Mouse (Mus musculus) midbrain, postnatal 0 days (tissue): ENCODE measurements at regions not wholly inside any gene's neighbourhood (a gene's known extent, or its start where the extent isn't known, plus 50 kb on each side); places are given as distances from the start of the nearest gene placed in this dataset.
"Not testable (repeated sequence)": the region's sequence is repeated elsewhere in the genome, so short reads cannot be mapped to it uniquely, and the experiment has no call there.

Experiments used
- ATAC-seq: fragments of 200-750 bp; cut with Nextera tagmentation; 2 replicates; pipeline ENCODE4 v1.8.0; 2017; ENCODE audit warnings: moderate number of reproducible peaks, mild to moderate bottlenecking, moderate TSS enrichment, moderate library complexity; ENCODE audit not compliant: low FRiP score
- DNase-seq: peaks from one replicate; pipeline ENCODE4 v3.0.0-alpha.2; 2015; ENCODE audit warnings: low spot score
- H3K27ac ChIP-seq: fragments of 300-500 bp; sonication (generic); 2 replicates; pipeline ENCODE4 v1.5.1; 2014; ENCODE audit warnings: low read depth, mild to moderate bottlenecking, low read length, mixed read lengths
- H3K27me3 ChIP-seq: fragments of 300-500 bp; sonication (generic); 2 replicates; pipeline ENCODE4 v1.6.1; 2014; ENCODE audit warnings: low read length, control low read depth, mixed read lengths; ENCODE audit not compliant: insufficient read depth
- H3K36me3 ChIP-seq: fragments of 300-500 bp; sonication (generic); 2 replicates; pipeline ENCODE4 v1.6.1; 2014; ENCODE audit warnings: low read length, control low read depth, mixed read lengths; ENCODE audit not compliant: insufficient read depth
- H3K4me1 ChIP-seq: fragments of 300-500 bp; sonication (generic); 2 replicates; pipeline ENCODE4 v1.6.1; 2014; ENCODE audit warnings: mild to moderate bottlenecking, control low read depth, antibody characterized with exemption, low read length, mixed read lengths; ENCODE audit not compliant: insufficient read depth
- H3K4me2 ChIP-seq: fragments of 300-500 bp; sonication (generic); 2 replicates; pipeline ENCODE4 v1.6.1; 2014; ENCODE audit warnings: low read depth, mild to moderate bottlenecking, low read length, mixed read lengths; ENCODE audit not compliant: poor library complexity, severe bottlenecking
- H3K4me3 ChIP-seq: fragments of 300-500 bp; sonication (generic); 2 replicates; pipeline ENCODE4 v1.5.1; 2014; ENCODE audit warnings: low read depth, mild to moderate bottlenecking, low read length, moderate library complexity
- H3K9ac ChIP-seq: fragments of 300-500 bp; sonication (generic); replicated peaks from 2 replicates; pipeline ENCODE4 v1.6.1; 2014; ENCODE audit warnings: mild to moderate bottlenecking, low read length, moderate library complexity, mixed read lengths; ENCODE audit not compliant: poor library complexity, severe bottlenecking
- H3K9me3 ChIP-seq: fragments of 300-500 bp; sonication (generic); 2 replicates; pipeline ENCODE4 v1.6.1; 2016; ENCODE audit warnings: low read length, control low read depth
- CTCF ChIP-seq: IDR thresholded peaks from 2 replicates; pipeline ENCODE4 v1.5.1; 2016; ENCODE audit warnings: antibody characterized with exemption, mild to moderate bottlenecking
- WGBS: fragments of 180-500 bp; shearing (Covaris S2); extraction: QIAGEN DNeasy Blood & Tissue Kit; methylation state at CpG from one replicate; pipeline ENCODE4 v1.1.7; 2014; 5-methylcytosine and 5-hydroxymethylcytosine counted together

DNA sequence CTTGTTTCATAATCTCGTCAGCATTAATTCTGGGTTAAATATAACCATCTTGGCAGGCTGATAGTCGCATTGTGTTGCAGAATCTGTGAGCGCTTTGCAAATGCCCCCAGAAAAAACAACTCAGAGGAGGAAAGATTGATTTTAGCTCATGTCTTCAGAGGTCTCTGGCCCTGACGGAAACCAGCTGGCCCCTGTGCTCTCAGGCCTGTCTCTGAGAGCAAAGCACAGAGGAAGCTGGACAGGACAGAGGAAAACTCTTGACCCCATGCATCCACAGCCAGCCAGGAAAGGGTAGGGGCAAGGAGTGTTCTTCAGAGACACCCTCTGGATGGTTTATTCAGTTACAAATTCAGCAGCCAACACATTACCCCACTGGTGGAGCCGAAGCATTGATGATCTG lies 300.4 kb upstream of the 3110018I06Rik start:
- Histone ChIP-seq H3K27ac (no peak overlapping the region), H3K4me1 (0 out of 2 replicates have a peak, but pooled peaks cover 2% of the 10 kb centered on the region), H3K4me3 (no peak overlapping the region), H3K9ac (no peak overlapping the region), H3K27me3 (no peaks in the 10 kb centered on the region), H3K9me3 (no peaks in the 10 kb centered on the region), H3K36me3 (no peaks in the 10 kb centered on the region), H3K4me2 (no peak overlapping the region)
- DNase-seq (no peak), ATAC-seq (no peak)
- no peak for TF ChIP-seq CTCF
- WGBS, result 84% methylated on average over 5 of the region's 5 CpGs

GRCm38 (mm10) chr12:107198389-107199018 lies 289.9 kb upstream of the 3110018I06Rik start:
- Histone ChIP-seq H3K27ac (no peak overlapping the region), H3K36me3 (no peaks in the 10 kb centered on the region), H3K27me3 (no peaks in the 10 kb centered on the region), H3K9me3 (no peaks in the 10 kb centered on the region), H3K4me1 (no peaks in the 10 kb centered on the region), H3K9ac (no peak overlapping the region), H3K4me2 (no peak overlapping the region), H3K4me3 (no peak overlapping the region)
- no peak for TF ChIP-seq CTCF
- DNase-seq, result no peak
- ATAC-seq, result no peak
- WGBS, result 90% methylated on average over 2 of the region's 2 CpGs

GRCm38 (mm10) chr12:107200903-107201302 lies 287.5 kb upstream of the 3110018I06Rik start:
- H3K27me3 ChIP-seq, result no peaks in the 10 kb centered on the region
- H3K4me1 ChIP-seq, result no peaks in the 10 kb centered on the region
- no peak overlapping the region for H3K9ac ChIP-seq
- DNase-seq, result no peak
- no peak overlapping the region for H3K27ac ChIP-seq
- ATAC-seq, result no peak
- H3K9me3 ChIP-seq, result no peaks in the 10 kb centered on the region
- H3K4me3 ChIP-seq, result no peak overlapping the region
- WGBS, result 69% methylated on average over 4 of the region's 4 CpGs
- no peak for TF ChIP-seq CTCF
- no peaks in the 10 kb centered on the region for H3K36me3 ChIP-seq
- no peak overlapping the region for H3K4me2 ChIP-seq

DNA sequence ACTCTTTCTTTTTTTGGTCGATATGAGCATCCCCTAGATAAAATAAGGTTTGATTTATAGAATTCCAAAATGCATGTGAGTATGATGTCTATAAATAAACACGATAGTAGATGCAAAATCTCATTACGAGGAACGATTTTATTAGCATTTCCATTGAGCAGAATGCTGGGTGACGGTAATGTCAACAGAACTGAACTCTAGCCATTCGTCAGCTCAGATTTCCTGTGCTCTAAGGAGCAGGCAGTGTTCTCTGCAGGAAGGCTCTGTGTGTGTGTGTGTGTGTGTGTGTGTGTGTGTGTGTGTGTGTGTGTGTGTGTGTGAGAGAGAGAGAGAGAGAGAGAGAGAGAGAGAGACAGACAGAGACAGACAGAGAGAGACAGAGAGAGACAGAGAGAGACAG lies 279.6 kb upstream of the 3110018I06Rik start:
- not testable (repeated sequence) for H3K27ac ChIP-seq, H3K9ac ChIP-seq, H3K36me3 ChIP-seq, H3K4me2 ChIP-seq, H3K4me1 ChIP-seq, H3K27me3 ChIP-seq, ATAC-seq, H3K4me3 ChIP-seq, H3K9me3 ChIP-seq
- peak; percentile 9 for DNase-seq
- WGBS, result 58% methylated on average over 6 of the region's 6 CpGs

DNA sequence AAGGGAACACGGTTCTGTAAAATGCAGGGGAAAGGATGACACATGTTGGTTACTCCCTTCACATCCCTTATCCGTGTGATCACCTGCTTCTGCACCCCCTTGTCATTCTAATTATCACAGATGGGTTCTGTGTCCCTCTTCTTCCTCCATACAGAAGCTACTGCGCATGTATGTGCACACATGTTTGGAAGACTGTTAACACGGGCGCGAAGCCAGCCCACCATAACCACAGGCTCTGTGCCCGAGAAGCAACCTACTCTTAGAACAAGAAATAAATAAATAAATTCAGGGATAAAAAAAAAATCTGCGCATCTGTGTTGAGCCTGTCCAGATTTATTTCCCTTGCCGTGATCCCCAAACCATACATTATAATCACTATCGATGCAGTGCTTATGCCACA lies 275.6 kb upstream of the 3110018I06Rik start:
- TF ChIP-seq CTCF, result no peak
- Histone ChIP-seq H3K36me3 (no peaks in the 10 kb centered on the region), H3K9me3 (no peaks in the 10 kb centered on the region), H3K4me1 (no peaks in the 10 kb centered on the region), H3K4me3 (no peak overlapping the region), H3K27me3 (no peaks in the 10 kb centered on the region), H3K9ac (no peak overlapping the region), H3K4me2 (no peak overlapping the region), H3K27ac (no peak overlapping the region)
- no peak for ATAC-seq
- WGBS, result 94% methylated on average over 10 of the region's 10 CpGs
- DNase-seq, result no peak

GRCm38 (mm10) chr12:107216119-107216518 lies 272.3 kb upstream of the 3110018I06Rik start:
- H3K4me1 ChIP-seq, result no peaks in the 10 kb centered on the region
- H3K27me3 ChIP-seq, result no peaks in the 10 kb centered on the region
- no peak for TF ChIP-seq CTCF
- ATAC-seq (no peak), DNase-seq (peak; percentile 10)
- H3K27ac ChIP-seq, result no peak overlapping the region
- 31% methylated on average over 8 of the region's 8 CpGs for WGBS
- no peak overlapping the region for H3K9ac ChIP-seq
- H3K9me3 ChIP-seq, result no peaks in the 10 kb centered on the region
- no peak overlapping the region for H3K4me3 ChIP-seq
- H3K4me2 ChIP-seq, result no peak overlapping the region
- no peaks in the 10 kb centered on the region for H3K36me3 ChIP-seq
